Mouse (Mus musculus): ENCODE measurements around the gene Grik4.

Gene Grik4

DNA sequence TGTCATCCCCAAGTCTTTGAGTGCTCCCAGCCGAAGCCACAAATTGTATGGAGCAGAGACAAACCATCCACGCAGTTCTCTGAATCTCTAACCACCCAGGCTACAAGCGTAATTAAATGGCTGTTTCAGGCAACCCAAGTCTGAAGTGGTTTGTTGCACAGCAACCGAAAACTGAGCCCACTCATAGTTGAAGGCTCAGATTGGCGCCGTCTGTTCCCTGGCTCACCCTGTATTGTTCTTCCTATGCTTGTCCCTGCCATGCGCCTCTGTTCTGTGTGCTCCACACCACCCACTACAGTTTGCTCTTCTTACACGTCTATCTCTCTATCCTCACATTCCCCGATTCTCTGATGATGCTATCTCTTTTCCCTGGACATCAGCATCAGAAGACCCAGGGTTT lies 452.5 kb downstream of the Grik4 start:
- DNase-seq (ENCODE audit: low spot score) = no peak

- no peak for DNase-seq (ENCODE audit: low spot score)
These were observed 453.5 kb downstream of the Grik4 start for GRCm38 (mm10) chr9:42490589-42491382.

DNA sequence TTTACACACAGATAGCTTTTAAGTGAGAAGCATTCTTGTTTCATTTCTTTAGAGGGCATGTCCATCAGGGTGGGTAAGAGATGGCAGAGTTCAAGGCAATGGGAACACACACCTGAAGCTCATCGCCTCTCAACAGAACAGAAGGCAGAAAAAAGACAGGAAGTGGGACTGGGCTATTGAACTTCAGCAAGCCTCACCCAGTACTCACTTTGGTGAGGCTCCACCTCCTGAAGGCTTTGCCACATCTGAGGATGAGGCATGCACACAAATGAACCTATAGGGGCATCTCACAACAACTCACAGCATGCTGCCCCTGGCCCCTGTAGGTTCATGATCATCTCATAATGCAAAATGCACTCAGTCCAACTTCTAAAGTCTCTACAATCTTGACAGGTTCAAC lies 456.2 kb downstream of the Grik4 start:
- DNase-seq (ENCODE audit: low spot score) = no peak

- no peak for DNase-seq (ENCODE audit: low spot score)
These were observed 457.4 kb downstream of the Grik4 start for GRCm38 (mm10) chr9:42486913-42487312.

DNA sequence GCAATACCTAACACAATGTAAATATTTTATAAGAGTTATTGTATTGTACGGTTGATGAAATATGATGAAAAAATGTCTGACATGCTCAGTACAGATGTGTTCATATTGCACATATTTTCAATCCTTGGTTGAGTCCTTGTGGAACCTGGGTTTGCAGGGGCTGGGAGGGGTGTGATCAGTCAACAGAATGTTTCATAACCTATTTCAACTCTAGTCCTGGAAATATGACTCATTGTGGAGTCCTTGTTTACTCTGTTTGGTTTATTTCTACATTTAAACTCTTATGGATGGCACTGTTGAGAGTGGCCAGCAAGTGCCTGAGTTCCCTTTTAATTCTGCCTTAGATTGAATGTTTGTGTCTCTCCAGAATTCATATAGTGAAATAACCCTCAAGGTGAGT lies 459.6 kb downstream of the Grik4 start:
- no peak for DNase-seq (ENCODE audit: low spot score)

GRCm38 (mm10) chr9:42482944-42483343 lies 461.3 kb downstream of the Grik4 start:
- DNase-seq (ENCODE audit: low spot score) = no peak

DNA sequence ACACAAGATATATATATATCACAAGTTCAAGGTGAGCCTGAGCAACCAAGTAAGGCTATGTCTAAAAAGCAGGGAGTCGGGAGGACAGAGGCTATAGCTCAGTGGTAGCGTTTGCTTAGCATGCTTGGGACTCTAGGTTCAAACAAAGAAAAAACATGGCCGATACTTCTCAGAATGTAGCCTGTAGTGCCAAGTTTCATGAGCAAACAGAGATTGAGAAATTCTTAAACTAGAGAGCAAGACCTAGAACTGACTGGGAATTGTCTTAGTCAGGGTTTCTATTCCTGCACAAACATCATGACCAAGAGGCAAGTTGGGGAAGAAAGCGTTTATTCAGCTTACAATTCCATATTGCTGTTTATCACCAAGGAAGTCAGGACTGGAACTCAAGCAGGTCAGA lies 468.1 kb downstream of the Grik4 start:
- DNase-seq (ENCODE audit: low spot score) = no peak

GRCm38 (mm10) chr9:42474244-42474643 lies 470.0 kb downstream of the Grik4 start:
- no peak for DNase-seq (ENCODE audit: low spot score)

- DNase-seq (ENCODE audit: low spot score) = peak; percentile 76
These were observed 472.2 kb downstream of the Grik4 start for GRCm38 (mm10) chr9:42471921-42472747.

GRCm38 (mm10) chr9:42471214-42471613 lies 473.1 kb downstream of the Grik4 start:
- no peak for DNase-seq (ENCODE audit: low spot score)

DNA sequence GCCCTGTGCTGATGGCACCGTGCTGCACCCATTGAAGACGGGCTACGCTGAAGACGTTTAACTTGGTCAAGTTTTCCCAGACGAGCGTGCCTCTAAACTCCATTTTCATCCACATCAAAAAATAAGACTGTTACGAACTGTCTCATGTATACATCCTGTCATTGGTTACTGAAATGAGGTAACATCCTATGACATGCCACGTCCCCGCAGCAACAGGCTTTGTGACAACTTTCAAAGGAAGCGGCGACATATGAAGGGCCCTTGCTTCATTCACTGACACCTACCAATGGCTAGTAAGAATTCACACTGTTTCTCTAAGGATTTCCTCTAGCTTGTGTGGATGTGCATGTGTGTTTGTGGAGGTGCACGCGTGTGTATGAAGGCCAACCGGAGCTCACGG lies 475.0 kb downstream of the Grik4 start:
- DNase-seq (ENCODE audit: low spot score) = no peak

- DNase-seq (ENCODE audit: low spot score) = no peak
These were observed 475.9 kb downstream of the Grik4 start for GRCm38 (mm10) chr9:42468360-42468759.
